Mouse (Mus musculus) liver, adult 2 months (tissue): ENCODE data around the gene Spryd3. TPM values are rescaled to one million over a fixed set of nuclear protein-coding genes. Genes with fewer than 3 reads are reported as not detected.

Experiments used
- DNase-seq: peaks from one replicate; pipeline ENCODE4 v3.0.0-alpha.2; 2011; ENCODE audit warnings: low read depth, low spot score; ENCODE audit errors: extremely low read depth
- H3K27ac ChIP-seq: fragments of 200-500 bp; replicated peaks from 2 replicates; pipeline ENCODE4 v1.5.1; 2012; ENCODE audit warnings: low read depth, mild to moderate bottlenecking, control low read depth, inconsistent platforms, low read length; ENCODE audit not compliant: insufficient read depth
- H3K27me3 ChIP-seq: fragments of 200-500 bp; 2 replicates; pipeline ENCODE4 v1.6.1; 2012; ENCODE audit warnings: mild to moderate bottlenecking, moderate library complexity, low read length, inconsistent platforms; ENCODE audit not compliant: control insufficient read depth, insufficient read depth
- H3K36me3 ChIP-seq: fragments of 200-500 bp; 2 replicates; pipeline ENCODE4 v1.6.1; 2012; ENCODE audit warnings: low read length, inconsistent platforms; ENCODE audit not compliant: control insufficient read depth, insufficient read depth
- H3K4me1 ChIP-seq: fragments of 200-500 bp; 2 replicates; pipeline ENCODE4 v1.6.1; 2011; ENCODE audit warnings: low read length; ENCODE audit not compliant: control insufficient read depth, insufficient read depth
- H3K4me3 ChIP-seq: fragments of 200-500 bp; 2 replicates; pipeline ENCODE4 v1.5.1; 2011; ENCODE audit warnings: low read depth, mild to moderate bottlenecking, control low read depth, low read length, moderate library complexity; ENCODE audit not compliant: insufficient read depth
- H3K79me2 ChIP-seq: fragments of 200-500 bp; 2 replicates; pipeline ENCODE4 v1.6.1; 2012; ENCODE audit warnings: inconsistent platforms, mild to moderate bottlenecking, low read length, moderate library complexity; ENCODE audit not compliant: control insufficient read depth, insufficient read depth
- H3K9ac ChIP-seq: fragments of 200-500 bp; 2 replicates; pipeline ENCODE4 v1.6.1; 2012; ENCODE audit warnings: low read depth, mild to moderate bottlenecking, control low read depth, inconsistent platforms, low read length
- CTCF ChIP-seq: fragments of 200-500 bp; IDR thresholded peaks from 2 replicates; pipeline ENCODE4 v1.5.1; 2011; ENCODE audit warnings: low read depth, low read length, control low read depth
- POLR2A ChIP-seq: fragments of 200-500 bp; IDR thresholded peaks from 2 replicates; pipeline ENCODE4 v1.6.1; 2011; ENCODE audit warnings: low read length, control low read depth; ENCODE audit not compliant: insufficient read depth; ENCODE audit errors: extremely low read depth
- WGBS: fragments of 180-500 bp; shearing (Covaris S2); methylation state at CpG from one replicate; pipeline ENCODE4 v1.1.7; 2018; 5-methylcytosine and 5-hydroxymethylcytosine counted together
- polyA plus RNA-seq: library from polyadenylated mRNA; depleted of rRNA; stranded (reverse); fragments of >200 nt; gene quantifications from 2 replicates; pipeline ENCODE4 v1.2.3, GENCODE M21; 2012
- total RNA-seq: library from RNA; depleted of rRNA; stranded (reverse); fragments of >200 nt; gene quantifications from 2 replicates; pipeline ENCODE4 v1.2.3, GENCODE M21; 2014

Spryd3 gene
- total and polyA plus RNA-seq, 2 experiments, result 9.2 to 20.7 TPM

GRCm38 (mm10) chr15:102119121-102119830 is 16.8 kb downstream of the Spryd3 start:
- H3K27me3 ChIP-seq, result no peaks in the 10 kb centered on the region
- no peak overlapping the region for H3K27ac ChIP-seq
- H3K9ac ChIP-seq, result no peak overlapping the region
- peaks cover 4% of the 10 kb centered on the region for H3K4me1 ChIP-seq
- TF ChIP-seq POLR2A (no peak), CTCF (no peak)
- peak; percentile 49 for DNase-seq
- no peak overlapping the region for H3K4me3 ChIP-seq
- H3K79me2 ChIP-seq, result no peaks in the 10 kb centered on the region
- 77% methylated on average over 8 of the region's 8 CpGs for WGBS
- H3K36me3 ChIP-seq, result peaks cover 22% of the 10 kb centered on the region; the same call in 1 of the 2 replicates

- no peak overlapping the region for H3K4me3 ChIP-seq
- peaks cover 4% of the 10 kb centered on the region for H3K4me1 ChIP-seq
- H3K79me2 ChIP-seq, result no peaks in the 10 kb centered on the region
- no peak overlapping the region for H3K27ac ChIP-seq
- H3K27me3 ChIP-seq, result no peaks in the 10 kb centered on the region
- no peak for DNase-seq
- 95% methylated on average over 4 of the region's 4 CpGs for WGBS
- peaks cover 28% of the 10 kb centered on the region for H3K36me3 ChIP-seq
- no peak overlapping the region for H3K9ac ChIP-seq
- TF ChIP-seq CTCF (no peak), POLR2A (no peak)
Observed at GRCm38 (mm10) chr15:102118591-102118990, 17.4 kb downstream of the Spryd3 start.

GRCm38 (mm10) chr15:102117461-102118443 is 18.3 kb downstream of the Spryd3 start:
- no peaks in the 10 kb centered on the region for H3K79me2 ChIP-seq
- no peak overlapping the region for H3K9ac ChIP-seq
- H3K27me3 ChIP-seq, result no peaks in the 10 kb centered on the region
- peaks cover 4% of the 10 kb centered on the region for H3K4me1 ChIP-seq
- no peak overlapping the region for H3K27ac ChIP-seq
- WGBS, result 66% methylated on average over 18 of the region's 19 CpGs
- no peak overlapping the region for H3K4me3 ChIP-seq
- no peak for TF ChIP-seq POLR2A
- TF ChIP-seq CTCF, result peak; percentile 74
- DNase-seq, result no peak
- peaks cover 37% of the 10 kb centered on the region for H3K36me3 ChIP-seq

DNA sequence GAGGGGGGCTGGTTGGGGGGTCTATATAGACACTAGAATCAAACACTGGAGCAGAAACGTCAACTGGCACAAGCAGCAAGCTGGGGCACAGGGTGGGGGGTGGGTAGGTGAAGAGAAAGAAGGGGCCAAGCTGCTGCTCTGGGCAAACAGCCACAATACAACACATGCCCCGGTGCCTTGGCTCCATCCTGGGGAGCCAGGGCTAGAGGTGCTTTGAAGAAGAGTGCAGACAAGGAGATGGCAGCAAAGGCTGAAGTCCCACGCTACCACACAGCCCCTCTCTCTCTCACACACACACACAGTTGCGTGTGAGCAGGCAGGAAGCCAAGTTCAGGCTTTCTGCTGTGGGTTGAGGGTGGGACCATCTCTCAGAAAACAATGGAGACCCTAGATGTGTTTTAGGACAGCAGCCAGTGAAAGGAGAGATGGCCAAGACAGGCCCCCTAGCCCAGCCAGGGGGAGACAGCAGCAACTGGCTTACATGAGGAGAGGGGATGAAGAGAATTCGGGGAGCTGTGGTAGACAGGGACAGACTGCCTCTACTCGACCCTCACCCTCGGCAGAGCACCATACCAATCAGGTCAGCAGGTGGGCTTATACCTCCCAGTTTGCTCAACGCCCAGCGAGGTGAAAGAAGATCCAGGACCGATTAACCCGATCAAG is 19.1 kb downstream of the Spryd3 start:
- peaks cover 42% of the 10 kb centered on the region for H3K36me3 ChIP-seq
- 67% methylated on average over 11 of the region's 11 CpGs for WGBS

GRCm38 (mm10) chr15:102115731-102116231 is 20.3 kb downstream of the Spryd3 start:
- Histone ChIP-seq H3K36me3 (peaks cover 52% of the 10 kb centered on the region), H3K4me3 (no peak overlapping the region), H3K27ac (no peak overlapping the region), H3K79me2 (no peaks in the 10 kb centered on the region), H3K9ac (no peak overlapping the region), H3K27me3 (no peaks in the 10 kb centered on the region), H3K4me1 (peaks cover 4% of the 10 kb centered on the region)
- 65% methylated on average over 9 of the region's 9 CpGs for WGBS
- DNase-seq, result no peak
- TF ChIP-seq CTCF, result no peak
- no peak for TF ChIP-seq POLR2A

More for the DNA sequence above, 19.1 kb downstream of the Spryd3 start:
- TF ChIP-seq CTCF (no peak), POLR2A (no peak)
- H3K27me3 ChIP-seq, result no peaks in the 10 kb centered on the region
- H3K27ac ChIP-seq, result no peak overlapping the region
- H3K79me2 ChIP-seq, result no peaks in the 10 kb centered on the region
- DNase-seq, result no peak
- H3K4me3 ChIP-seq, result no peak overlapping the region
- peaks cover 4% of the 10 kb centered on the region for H3K4me1 ChIP-seq
- H3K9ac ChIP-seq, result no peak overlapping the region
